Mouse (Mus musculus) left cerebral cortex, postnatal 10 days (tissue): ENCODE data around the gene 8030411F24Rik. TPM values are rescaled to one million over a fixed set of nuclear protein-coding genes. Genes with fewer than 3 reads are reported as not detected.
A peak's percentile ranks its signal among the peaks of the same experiment; 100 is the strongest.
"Not testable (repeated sequence)": the region's sequence is repeated elsewhere in the genome, so short reads cannot be mapped to it uniquely, and the experiment has no call there.

ENCODE experiments used
- DNase-seq, 2 experiments: peaks; one replicate each; pipeline ENCODE4 v3.0.0; 2021 to 2022; ENCODE audit warnings: low spot score in 2 of 2, mixed read lengths in 1 of 2; ENCODE audit errors: extremely low spot score in 1 of 2
- intact Hi-C: fragments of 180-260 bp; cut with DNase I; formaldehyde crosslinking; loops from one replicate; pipeline ENCODE4 v1.15.1; 2025
- total RNA-seq, 2 experiments: library from RNA; stranded (reverse); gene quantifications; 2 replicates each; pipeline ENCODE4 v1.2.3; 2021

8030411F24Rik gene
- total RNA-seq, result not detected

DNA sequence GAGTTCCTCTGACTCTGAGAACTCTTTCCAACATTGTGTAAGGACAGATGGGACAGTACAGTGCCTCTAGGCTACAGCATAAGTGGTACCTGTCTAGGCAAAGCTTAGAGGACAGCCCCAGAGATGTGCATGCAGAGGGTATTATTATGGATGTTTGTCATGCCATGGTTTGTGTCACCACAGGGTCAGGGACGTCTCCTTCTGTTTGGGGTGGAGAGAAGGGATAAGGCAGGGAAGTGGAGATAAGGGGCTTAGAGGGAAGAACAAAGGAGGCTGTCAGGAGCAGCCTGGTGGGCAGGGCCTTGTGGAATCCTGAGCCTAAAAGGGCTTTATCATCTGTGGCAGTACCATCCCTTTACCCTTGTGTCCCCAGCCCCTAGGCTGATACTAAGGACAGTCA is at the start of gene 8030411F24Rik:
Gene 8030411F24Rik (plus strand): TSS at position 301 of the 400 bp plus-strand sequence.
- intact Hi-C loops, result no loop called here
- no peak for DNase-seq

GRCm38 (mm10) chr2:148732327-148733000 is 49.3 kb upstream of the 8030411F24Rik start, which contains the start of gene Napb:
TSS of gene Napb (minus strand) at chr2:148732467.
- peak; percentile 95 to 96 for DNase-seq
- intact Hi-C loops, result no loop called here

- intact Hi-C loops, result no loop called here
- peak; percentile 8 to 51 for DNase-seq
Observed at GRCm38 (mm10) chr2:148743001-148743400, 38.8 kb upstream of the 8030411F24Rik start.

DNA sequence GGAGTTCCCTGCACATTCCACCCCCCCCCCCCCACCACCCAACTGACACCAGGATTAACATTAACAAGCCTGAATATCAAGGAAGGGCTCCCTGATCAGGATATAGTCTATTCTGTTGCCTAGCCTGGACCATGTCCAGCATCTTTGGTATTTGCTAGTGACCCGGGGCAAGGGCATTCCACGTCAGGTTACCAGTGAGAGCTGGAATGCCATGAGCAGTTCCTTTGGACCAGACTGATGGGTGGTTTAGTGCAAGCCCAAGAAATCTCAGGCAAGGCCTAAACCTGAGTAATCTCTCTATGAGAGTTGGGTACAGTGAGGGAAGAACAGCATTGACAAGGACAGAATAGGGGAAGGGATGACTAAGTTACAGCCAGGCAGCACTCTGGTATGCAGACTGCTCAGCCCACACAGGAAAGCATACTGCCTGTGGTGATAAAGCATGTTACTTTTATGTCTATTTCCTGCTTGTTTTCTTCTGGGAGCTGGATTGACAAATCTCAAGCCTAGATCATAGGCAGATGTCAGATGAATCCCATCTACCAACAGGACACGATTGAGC is 37.9 kb upstream of the 8030411F24Rik start:
- intact Hi-C loops, result no loop called here
- no peak for DNase-seq

DNA sequence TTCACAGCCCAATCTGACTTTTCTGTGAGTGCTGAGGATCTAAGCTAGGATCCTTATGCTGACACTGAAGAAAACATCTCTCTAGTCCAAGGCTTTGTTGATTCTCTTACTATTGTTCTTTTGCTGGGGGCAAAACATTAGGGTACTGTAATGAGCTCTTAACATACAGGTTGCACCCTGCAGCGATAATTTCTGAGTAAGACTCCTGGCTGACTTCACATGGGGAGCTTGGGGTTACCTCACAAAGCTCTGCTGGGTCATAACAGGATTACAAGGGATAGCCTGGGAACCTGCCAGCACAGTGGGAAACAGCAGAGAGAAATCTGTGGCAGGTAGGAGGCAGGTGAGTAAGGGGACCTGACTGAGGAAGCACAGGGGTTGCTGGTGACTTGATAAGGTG is 31.8 kb upstream of the 8030411F24Rik start, which contains the start of gene Cstl1:
Gene Cstl1 (plus strand): TSS at position 301 of the 400 bp plus-strand sequence.
- no peak for DNase-seq

DNA sequence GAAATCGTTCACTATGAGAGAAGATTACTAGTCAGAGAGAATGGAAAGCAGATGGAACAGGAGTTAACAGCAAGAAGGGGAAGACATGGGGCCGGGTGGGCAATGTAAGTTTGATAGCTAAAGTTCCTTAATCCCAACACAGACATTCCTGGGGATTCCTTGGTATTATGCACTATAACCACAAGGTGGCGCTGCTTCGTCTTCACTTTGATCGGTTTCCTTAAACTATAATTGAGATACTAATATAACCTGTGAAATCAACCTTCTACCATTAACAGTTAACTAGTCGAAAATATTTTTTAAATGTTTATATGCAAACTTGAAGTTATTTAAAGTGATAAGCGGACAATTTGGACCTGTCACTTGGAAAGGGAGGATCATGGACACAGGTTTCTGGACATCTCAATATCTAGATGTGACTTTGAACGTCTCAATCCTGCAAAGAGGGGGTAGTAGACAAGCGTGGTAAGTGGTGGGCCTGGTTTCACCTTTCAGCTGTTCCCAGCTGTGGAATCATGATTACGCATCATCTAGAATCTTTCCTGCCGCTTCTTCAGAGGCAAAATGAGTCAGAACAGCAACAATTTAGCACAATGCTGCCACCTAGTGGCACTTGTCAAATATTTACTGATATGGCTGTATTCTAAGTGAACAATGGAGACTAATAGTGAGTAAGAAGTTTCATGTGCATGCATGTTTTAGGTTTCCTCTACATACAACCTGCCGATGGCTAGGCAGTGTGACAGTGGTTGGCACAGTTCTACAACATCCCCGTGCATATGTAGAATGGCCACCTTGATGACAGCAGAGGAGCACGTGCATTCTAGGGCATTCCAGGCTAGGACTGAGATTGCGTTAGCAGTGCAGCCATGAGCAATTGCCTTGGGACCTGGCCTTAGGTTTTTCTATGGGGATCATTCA is 29.7 kb upstream of the 8030411F24Rik start:
- DNase-seq, result peak; percentile 67 to 84
- intact Hi-C loops, result loop anchor here (5.0 kb wide), 2 partner anchors 105 to 150 kb away; no protein-coding TSS in a partner anchor

More for the DNA sequence above, 31.8 kb upstream of the 8030411F24Rik start, which contains the start of gene Cstl1:
- intact Hi-C loops, result loop anchor here (5.0 kb wide), 2 partner anchors 107 to 152 kb away; no protein-coding TSS in a partner anchor

GRCm38 (mm10) chr2:148754310-148754846 is 27.4 kb upstream of the 8030411F24Rik start:
- intact Hi-C loops, result loop anchor here (5.0 kb wide), 2 partner anchors 103 to 148 kb away; no protein-coding TSS in a partner anchor
- DNase-seq, result no peak

GRCm38 (mm10) chr2:148763648-148764388 is 18.0 kb upstream of the 8030411F24Rik start:
- intact Hi-C loops, result no loop called here
- no peak for DNase-seq

DNA sequence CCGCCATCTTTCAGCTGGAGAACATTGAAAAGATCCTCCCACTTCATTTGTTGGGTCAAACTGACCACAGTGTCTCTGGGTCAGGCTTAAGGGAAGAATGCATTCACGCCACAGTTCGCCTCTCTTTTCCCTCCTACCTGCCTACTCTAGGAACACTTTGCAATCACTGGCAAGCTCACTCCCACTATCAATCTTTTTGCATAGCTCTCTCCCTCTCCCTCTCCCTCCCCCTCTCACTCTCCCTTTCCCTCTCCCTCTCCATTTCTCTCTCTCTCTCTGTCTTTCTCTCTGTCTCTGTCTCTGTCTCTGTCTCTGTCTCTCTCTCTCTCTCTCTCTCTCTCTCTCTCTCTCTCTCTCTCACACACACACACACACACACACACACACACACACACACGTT is 10.4 kb upstream of the 8030411F24Rik start, which contains the start of gene Cst11:
Gene Cst11 (minus strand): TSS at position 101 of the 400 bp plus-strand sequence.
- DNase-seq, intact Hi-C loops: not testable (repeated sequence)

GRCm38 (mm10) chr2:148789142-148789541 is 7.3 kb downstream of the 8030411F24Rik start, which contains the start of gene Cst12:
TSS of gene Cst12 (plus strand) at chr2:148789361.
- DNase-seq, result no peak
- intact Hi-C loops, result no loop called here

DNA sequence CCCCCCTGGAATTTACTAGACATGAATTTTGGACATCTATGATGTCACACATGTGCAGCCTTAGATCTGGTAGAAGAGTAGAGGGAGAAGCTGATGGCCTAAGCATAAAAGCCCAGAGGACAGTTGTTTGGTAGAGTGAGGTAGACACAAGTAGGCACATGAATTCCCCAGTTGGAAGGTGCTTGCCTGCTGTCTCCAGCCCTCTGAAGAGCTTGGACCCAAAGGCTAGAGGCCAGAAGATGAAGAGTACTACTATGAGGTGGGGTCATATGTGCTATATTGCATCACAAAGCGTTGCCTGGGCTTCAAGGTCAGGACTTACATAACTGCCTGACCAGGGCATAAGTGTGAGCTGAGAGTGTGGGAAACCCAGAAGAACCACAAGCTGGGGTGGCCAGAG is 16.7 kb downstream of the 8030411F24Rik start, which contains the start of gene Cst8:
Gene Cst8 (plus strand): TSS at position 301 of the 400 bp plus-strand sequence.
- no peak for DNase-seq
- intact Hi-C loops, result no loop called here

GRCm38 (mm10) chr2:148801491-148801921 is 19.7 kb downstream of the 8030411F24Rik start:
- DNase-seq, result no peak
- intact Hi-C loops, result no loop called here

- DNase-seq, result no peak
- intact Hi-C loops, result no loop called here
Observed at GRCm38 (mm10) chr2:148806696-148807095, 24.9 kb downstream of the 8030411F24Rik start.

GRCm38 (mm10) chr2:148819909-148820308 is 38.1 kb downstream of the 8030411F24Rik start, which contains the start of gene Cst13:
TSS of gene Cst13 (plus strand) at chr2:148820081.
- DNase-seq, result no peak
- intact Hi-C loops, result no loop called here

DNA sequence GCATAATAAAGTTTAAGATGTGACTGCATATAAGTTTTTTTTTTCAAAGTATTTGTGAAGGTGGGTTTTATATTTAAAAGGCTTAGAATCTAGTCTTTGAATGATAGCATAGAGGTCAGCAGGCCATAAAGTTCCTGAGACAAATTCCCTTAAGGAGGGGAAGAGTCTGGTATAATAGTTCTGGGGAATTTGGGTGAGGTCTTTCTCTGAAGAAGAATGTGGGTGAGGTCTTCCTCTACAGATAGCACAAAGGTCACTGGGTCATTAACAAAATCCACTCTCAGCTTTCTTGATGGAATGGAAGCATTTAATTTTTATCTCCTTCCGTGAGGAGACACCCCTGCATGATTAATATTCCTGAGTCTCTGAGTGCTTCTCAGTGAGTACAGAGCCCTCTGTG is 44.2 kb downstream of the 8030411F24Rik start:
- DNase-seq, result no peak
- intact Hi-C loops, result no loop called here

DNA sequence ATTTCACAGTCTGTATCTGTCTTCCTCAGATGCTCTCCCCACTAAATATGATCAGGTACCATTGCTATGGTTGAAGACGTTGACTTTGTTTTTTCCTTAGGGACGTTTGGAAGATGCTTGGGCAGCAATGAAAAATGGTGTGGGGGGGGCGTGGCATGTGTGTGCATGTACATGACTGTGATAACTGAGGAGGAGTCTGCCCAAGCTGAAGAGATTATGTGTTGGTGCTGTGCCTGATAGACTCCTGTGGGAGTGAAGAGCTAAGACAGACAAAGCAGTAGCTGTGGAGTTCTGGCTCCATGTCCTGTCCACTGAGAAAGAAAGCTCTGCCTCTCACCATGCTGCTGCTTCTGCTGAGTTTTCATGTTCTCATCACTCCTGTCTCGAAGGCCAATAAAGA is 53.1 kb downstream of the 8030411F24Rik start, which contains the start of gene Cst9:
Gene Cst9 (plus strand): TSS at position 236 of the 400 bp plus-strand sequence.
- intact Hi-C loops, result no loop called here
- no peak for DNase-seq
